Mouse (Mus musculus): ENCODE measurements around the gene Sec24c. TPM values are rescaled to one million over a fixed set of nuclear protein-coding genes. Genes with fewer than 3 reads are reported as not detected.

Gene Sec24c
- polyA plus RNA-seq, 2 experiments: 28.4 to 37.1 TPM

DNA sequence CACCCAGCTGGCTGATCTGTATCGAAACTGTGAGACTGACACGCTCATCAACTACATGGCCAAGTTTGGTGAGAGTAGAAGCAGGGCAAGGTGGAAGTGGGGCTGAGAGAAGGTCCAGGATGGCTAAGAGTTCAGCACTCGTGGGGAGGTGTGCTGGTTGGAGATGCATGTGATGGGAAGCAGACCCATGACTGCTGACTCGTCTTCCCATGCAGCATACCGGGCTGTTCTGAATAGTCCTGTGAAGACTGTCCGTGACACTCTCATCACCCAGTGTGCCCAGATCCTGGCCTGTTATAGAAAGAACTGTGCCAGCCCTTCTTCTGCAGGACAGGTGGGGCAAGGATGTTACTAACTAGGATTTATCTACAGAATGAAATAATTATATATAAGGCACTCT is 17.7 kb downstream of the Sec24c start:
- Histone ChIP-seq H3K9me3 (ENCODE audit: control insufficient read depth, low read length) (no peaks in the 10 kb centered on the region), H3K36me3 (replicated peaks; ENCODE audit: control insufficient read depth, insufficient read depth, low read depth) (peaks cover 67% of the 10 kb centered on the region), H3K4me1 (replicated peaks; ENCODE audit: control insufficient read depth in 2 of 2, insufficient read depth in 2 of 2, low read length in 1 of 2) (peaks cover 12 to 20% of the 10 kb centered on the region in 2 experiments; a peak in 3 of 4 replicates), H3K4me2 (ENCODE audit: low read depth) (no peak overlapping the region), H3K27me3 (ENCODE audit: control insufficient read depth, insufficient read depth, low read length) (no peaks in the 10 kb centered on the region), H3K27ac (no peak overlapping the region), H3K9ac (replicated peaks) (no peak overlapping the region), H3K4me3 (ENCODE audit: insufficient read depth in 1 of 2, low read depth in 2 of 2, low read length in 2 of 2) (no peak overlapping the region)
- TF ChIP-seq EP300 (IDR thresholded peaks at IDR 0.05; ENCODE audit: low read depth): no peak
- no peak for TF ChIP-seq CTCF (IDR thresholded peaks at IDR 0.05; ENCODE audit: low read depth)
- WGBS (ENCODE audit: insufficient replicate concordance): 79% methylated on average over 6 of the region's 6 CpGs
- no peak for ATAC-seq (ENCODE audit: insufficient read depth)
- DNase-seq (ENCODE audit: low read depth in 3 of 3, low spot score in 3 of 3): no peak

DNA sequence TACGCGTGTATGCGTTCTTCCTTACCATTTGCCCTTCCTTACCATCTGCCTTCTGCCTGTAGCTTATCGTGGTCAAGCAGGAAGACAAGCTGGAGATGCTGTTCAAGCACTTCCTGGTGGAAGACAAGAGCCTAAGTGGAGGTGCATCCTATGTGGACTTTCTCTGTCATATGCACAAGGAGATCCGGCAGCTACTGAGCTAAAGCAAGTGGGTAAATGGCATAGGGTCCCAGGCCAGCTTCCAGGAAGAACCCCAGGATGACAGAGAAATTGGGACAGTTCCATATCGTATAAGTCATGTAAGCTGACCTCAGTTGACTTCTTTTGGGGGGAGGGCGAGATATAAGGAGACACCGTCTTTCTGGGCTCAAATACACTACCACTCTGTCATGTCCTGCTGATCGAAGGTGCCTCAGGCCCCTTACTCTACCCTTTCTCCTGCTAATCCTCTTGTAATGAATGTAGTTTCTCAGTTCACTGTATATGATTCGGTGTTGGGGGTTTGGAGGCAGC is 19.5 kb downstream of the Sec24c start:
- ATAC-seq (ENCODE audit: insufficient read depth): no peak
- Histone ChIP-seq H3K4me1 (replicated peaks; ENCODE audit: control insufficient read depth in 2 of 2, insufficient read depth in 2 of 2, low read length in 1 of 2) (peaks cover 19 to 25% of the 10 kb centered on the region in 2 experiments), H3K27me3 (ENCODE audit: control insufficient read depth, insufficient read depth, low read length) (no peaks in the 10 kb centered on the region), H3K9ac (replicated peaks) (no peak overlapping the region), H3K36me3 (replicated peaks; ENCODE audit: control insufficient read depth, insufficient read depth, low read depth) (peaks cover 53% of the 10 kb centered on the region), H3K9me3 (ENCODE audit: control insufficient read depth, low read length) (no peaks in the 10 kb centered on the region), H3K27ac (no peak overlapping the region; the same call in 1 of the 2 replicates), H3K4me3 (ENCODE audit: insufficient read depth in 1 of 2, low read depth in 2 of 2, low read length in 2 of 2) (no peak overlapping the region), H3K4me2 (ENCODE audit: low read depth) (0 out of 2 replicates have a peak overlapping the region, but pooled peaks have one; percentile 80)
- TF ChIP-seq EP300 (IDR thresholded peaks at IDR 0.05; ENCODE audit: low read depth) (no peak), CTCF (IDR thresholded peaks at IDR 0.05; ENCODE audit: low read depth) (no peak)
- 70% methylated on average over 10 of the region's 10 CpGs for WGBS (ENCODE audit: insufficient replicate concordance)
- no peak for DNase-seq (ENCODE audit: low read depth in 3 of 3, low spot score in 3 of 3)

GRCm38 (mm10) chr14:20694185-20694883 is 20.2 kb downstream of the Sec24c start:
- Histone ChIP-seq H3K4me3 (ENCODE audit: insufficient read depth in 1 of 2, low read depth in 2 of 2, low read length in 2 of 2) (peak overlapping the region; percentile 72 to 74), H3K9me3 (ENCODE audit: control insufficient read depth, low read length) (no peaks in the 10 kb centered on the region), H3K27ac (no peak overlapping the region; the same call in none of the 2 replicates), H3K4me1 (replicated peaks; ENCODE audit: control insufficient read depth in 2 of 2, insufficient read depth in 2 of 2, low read length in 1 of 2) (peaks cover 22 to 27% of the 10 kb centered on the region in 2 experiments), H3K9ac (replicated peaks) (peak overlapping the region; percentile 87), H3K4me2 (ENCODE audit: low read depth) (peak overlapping the region; percentile 80), H3K27me3 (ENCODE audit: control insufficient read depth, insufficient read depth, low read length) (no peaks in the 10 kb centered on the region), H3K36me3 (replicated peaks; ENCODE audit: control insufficient read depth, insufficient read depth, low read depth) (peaks cover 51% of the 10 kb centered on the region)
- no peak for DNase-seq (ENCODE audit: low read depth in 3 of 3, low spot score in 3 of 3)
- ATAC-seq (ENCODE audit: insufficient read depth): peak; percentile 24; the same call in 1 of the 2 replicates
- WGBS (ENCODE audit: insufficient replicate concordance): 40% methylated on average over 13 of the region's 13 CpGs
- TF ChIP-seq CTCF (IDR thresholded peaks at IDR 0.05; ENCODE audit: low read depth) (no peak), EP300 (IDR thresholded peaks at IDR 0.05; ENCODE audit: low read depth) (no peak)

GRCm38 (mm10) chr14:20694884-20695760 is 21.0 kb downstream of the Sec24c start, which contains the start of gene Fut11:
Gene Fut11, plus strand, starts transcription at chr14:20694968.
- no peaks in the 10 kb centered on the region for H3K9me3 ChIP-seq (ENCODE audit: control insufficient read depth, low read length)
- TF ChIP-seq EP300 (IDR thresholded peaks at IDR 0.05; ENCODE audit: low read depth): no peak
- no peak for TF ChIP-seq CTCF (IDR thresholded peaks at IDR 0.05; ENCODE audit: low read depth)
- DNase-seq (ENCODE audit: low read depth in 3 of 3, low spot score in 3 of 3) (peak; percentile 58 to 64 (median 59)), ATAC-seq (ENCODE audit: insufficient read depth) (peak; percentile 83)
- H3K4me1 ChIP-seq (replicated peaks; ENCODE audit: control insufficient read depth in 2 of 2, insufficient read depth in 2 of 2, low read length in 1 of 2): peaks cover 22 to 27% of the 10 kb centered on the region in 2 experiments
- peak within 1 kb of the TSS; percentile 87 for H3K9ac ChIP-seq (replicated peaks)
- no peaks in the 10 kb centered on the region for H3K27me3 ChIP-seq (ENCODE audit: control insufficient read depth, insufficient read depth, low read length)
- H3K27ac ChIP-seq: peak within 1 kb of the TSS; percentile 68
- peak within 1 kb of the TSS; percentile 80 for H3K4me2 ChIP-seq (ENCODE audit: low read depth)
- peak within 1 kb of the TSS; percentile 72 to 74 for H3K4me3 ChIP-seq (ENCODE audit: insufficient read depth in 1 of 2, low read depth in 2 of 2, low read length in 2 of 2)
- WGBS (ENCODE audit: insufficient replicate concordance): under 1% methylated on average over 110 of the region's 111 CpGs
- H3K36me3 ChIP-seq (replicated peaks; ENCODE audit: control insufficient read depth, insufficient read depth, low read depth): peaks cover 44% of the 10 kb centered on the region
